Mouse (Mus musculus) thymus, adult 2 months (tissue): Measurements from ENCODE around the gene Iltifb.
"Not testable (repeated sequence)": the region's sequence is repeated elsewhere in the genome, so short reads cannot be mapped to it uniquely, and the experiment has no call there.

Experiments
- CTCF ChIP-seq: fragments of 200-500 bp; IDR thresholded peaks from 2 replicates; pipeline ENCODE4 v1.5.1; 2012; ENCODE audit warnings: mild to moderate bottlenecking, control low read depth, low read length, moderate library complexity, borderline replicate concordance; ENCODE audit not compliant: control insufficient read depth, poor library complexity, insufficient read depth; ENCODE audit errors: extremely low read depth
- POLR2A ChIP-seq: fragments of 200-500 bp; IDR thresholded peaks from 2 replicates; pipeline ENCODE4 v1.6.1; 2012; ENCODE audit warnings: mild to moderate bottlenecking, low read length, control low read depth, moderate library complexity; ENCODE audit not compliant: control insufficient read depth, poor library complexity, insufficient read depth; ENCODE audit errors: extremely low read depth

DNA sequence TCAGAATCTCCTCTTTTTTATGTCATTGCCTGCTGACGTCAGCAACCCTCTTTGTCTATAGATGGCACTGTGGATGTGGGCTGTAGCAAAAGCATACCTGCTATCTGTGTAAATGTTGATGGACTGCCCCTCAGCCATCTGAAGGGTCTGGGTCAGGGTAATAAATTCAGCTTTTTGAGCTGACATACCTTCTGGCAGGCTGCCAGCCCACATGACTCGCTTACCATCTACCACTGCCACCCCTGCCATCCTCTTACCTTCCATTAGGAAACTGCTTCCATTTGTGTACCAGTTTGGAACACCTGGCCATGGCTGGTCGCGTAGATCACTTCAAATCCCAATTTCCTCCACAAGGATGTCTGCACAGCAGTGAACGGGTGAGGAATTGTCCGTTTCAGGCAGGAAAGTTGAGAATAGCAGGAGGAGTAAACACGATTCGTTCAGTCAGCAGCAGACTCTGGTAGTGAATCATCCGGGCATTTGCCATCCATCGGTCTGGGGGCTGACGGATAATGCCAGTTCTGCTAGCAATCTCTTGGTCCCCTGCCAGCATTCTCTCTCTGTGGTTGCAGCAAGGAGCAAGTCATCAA is 45.7 kb downstream of the Iltifb start:
- TF ChIP-seq POLR2A, CTCF: not testable (repeated sequence)
